Mouse (Mus musculus): Measurements from ENCODE around the gene Dmrtb1.
A peak's percentile ranks its signal among the peaks of the same experiment; 100 is the strongest.

Gene Dmrtb1

DNA sequence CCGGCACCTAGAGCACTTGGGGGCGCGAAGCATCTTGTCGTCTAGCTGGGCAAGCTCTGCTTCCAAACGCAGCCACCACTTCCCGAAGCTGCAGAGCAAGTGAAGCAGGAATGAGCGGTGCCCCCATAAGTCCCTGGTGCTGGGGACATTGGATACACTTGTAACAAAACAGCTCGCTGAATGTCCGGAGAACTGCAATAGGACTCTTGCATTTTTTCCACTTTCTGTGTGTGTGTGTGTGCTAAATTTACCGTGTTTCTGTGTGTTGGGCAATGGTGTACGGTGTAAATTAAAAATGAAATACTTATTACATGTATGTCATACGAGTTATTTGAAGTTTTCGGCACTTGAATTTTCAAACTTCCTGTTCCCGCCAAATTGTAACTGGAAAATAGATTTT is at the start of gene Dmrtb1:
Gene Dmrtb1, minus strand, starts transcription at position 101 of the 400 bp plus-strand sequence.
- no peak for DNase-seq

DNA sequence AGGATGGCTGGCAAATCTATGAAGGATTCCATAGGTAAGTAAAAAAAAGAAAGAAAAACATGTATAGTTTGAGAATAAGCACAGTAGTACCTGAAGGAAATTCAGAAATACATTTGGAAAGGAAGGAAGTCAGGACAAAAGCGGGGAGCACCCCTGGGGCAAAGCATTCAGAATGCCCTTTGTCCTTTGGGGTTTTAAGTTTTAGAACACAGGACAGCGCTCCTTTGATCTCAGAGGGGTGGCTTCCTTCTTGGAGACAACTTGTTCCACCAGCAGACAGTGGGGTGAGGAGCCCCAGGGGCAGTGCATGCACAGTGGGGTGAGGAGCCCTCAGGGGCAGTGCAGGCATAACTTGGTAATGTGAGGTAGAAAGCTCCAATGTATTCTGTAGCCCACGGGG is 49.6 kb upstream of the Dmrtb1 start:
- DNase-seq, result no peak

DNA sequence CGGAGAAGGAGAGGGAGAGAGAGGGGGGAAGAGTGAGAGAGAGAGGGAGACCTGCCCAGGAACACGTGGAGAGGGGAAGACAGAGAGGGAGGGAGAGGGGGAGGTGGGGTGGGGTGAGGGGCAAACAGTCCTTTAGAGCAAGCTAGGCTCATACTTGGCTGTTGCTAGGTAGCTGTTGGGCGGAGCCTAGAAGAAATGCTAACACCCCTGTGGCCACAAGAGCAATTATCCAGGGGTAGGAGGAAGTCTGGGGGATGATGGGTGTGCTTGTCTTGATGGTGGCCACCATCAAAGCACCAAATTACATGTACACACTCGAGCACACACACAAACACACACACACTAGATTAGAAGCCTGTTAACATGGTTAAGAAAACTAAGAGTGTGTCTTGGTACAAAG is 48.6 kb upstream of the Dmrtb1 start:
- no peak for DNase-seq

- DNase-seq, result no peak
These were observed 48.2 kb upstream of the Dmrtb1 start for GRCm38 (mm10) chr4:107732182-107732581.

DNA sequence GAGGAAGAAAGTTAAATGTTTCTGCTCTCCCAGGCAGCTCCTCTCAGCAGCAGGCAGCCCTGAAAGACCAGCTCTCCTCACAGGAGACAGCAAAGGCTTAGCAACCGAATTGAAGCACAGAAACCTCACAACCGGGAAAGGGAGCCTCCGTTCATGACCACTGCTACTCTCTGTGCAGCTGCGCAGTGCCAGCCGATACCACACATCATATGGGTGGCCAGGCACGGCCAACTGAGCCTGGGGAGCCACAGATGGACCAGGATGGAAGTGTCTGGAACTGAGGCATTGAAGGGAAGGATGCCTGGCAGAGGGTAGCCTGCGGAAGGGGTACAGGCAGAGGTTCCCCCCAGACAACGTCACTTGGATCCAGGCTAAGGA is 47.0 kb upstream of the Dmrtb1 start:
- no peak for DNase-seq

DNA sequence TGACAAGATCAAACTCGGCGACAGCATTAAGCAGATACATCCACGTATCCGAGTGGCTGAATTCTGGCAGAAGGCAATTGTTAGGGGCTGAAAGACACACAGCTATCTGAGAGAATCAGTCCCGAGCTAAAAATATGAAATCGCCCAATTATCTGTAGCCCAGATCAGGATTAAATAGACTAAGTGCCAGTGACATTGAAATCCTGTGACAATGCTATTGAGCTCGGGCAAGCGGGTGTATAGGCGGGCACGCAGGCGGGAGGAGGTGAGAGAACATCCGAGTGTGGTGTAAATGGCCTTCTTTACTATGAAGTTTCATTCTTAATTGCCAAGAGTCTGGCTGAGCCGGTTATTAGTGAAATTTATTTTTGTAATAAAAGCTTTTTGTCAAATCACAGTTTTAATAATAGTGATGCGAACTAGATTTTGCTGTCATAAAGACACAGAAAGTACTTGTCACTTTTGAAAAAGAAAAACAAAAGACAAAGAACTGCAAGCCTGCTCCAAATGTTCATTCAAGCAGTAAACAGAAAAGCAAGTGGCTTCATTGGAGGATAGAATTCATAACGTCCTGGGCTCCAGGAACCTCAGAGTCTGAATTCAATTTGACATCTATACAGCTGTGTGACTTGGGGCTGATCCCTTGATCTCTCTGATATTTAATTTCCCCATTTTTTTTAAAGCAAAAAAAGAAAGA is 46.5 kb upstream of the Dmrtb1 start:
- DNase-seq, result no peak

GRCm38 (mm10) chr4:107725432-107725831 is 41.4 kb upstream of the Dmrtb1 start:
- no peak for DNase-seq

DNA sequence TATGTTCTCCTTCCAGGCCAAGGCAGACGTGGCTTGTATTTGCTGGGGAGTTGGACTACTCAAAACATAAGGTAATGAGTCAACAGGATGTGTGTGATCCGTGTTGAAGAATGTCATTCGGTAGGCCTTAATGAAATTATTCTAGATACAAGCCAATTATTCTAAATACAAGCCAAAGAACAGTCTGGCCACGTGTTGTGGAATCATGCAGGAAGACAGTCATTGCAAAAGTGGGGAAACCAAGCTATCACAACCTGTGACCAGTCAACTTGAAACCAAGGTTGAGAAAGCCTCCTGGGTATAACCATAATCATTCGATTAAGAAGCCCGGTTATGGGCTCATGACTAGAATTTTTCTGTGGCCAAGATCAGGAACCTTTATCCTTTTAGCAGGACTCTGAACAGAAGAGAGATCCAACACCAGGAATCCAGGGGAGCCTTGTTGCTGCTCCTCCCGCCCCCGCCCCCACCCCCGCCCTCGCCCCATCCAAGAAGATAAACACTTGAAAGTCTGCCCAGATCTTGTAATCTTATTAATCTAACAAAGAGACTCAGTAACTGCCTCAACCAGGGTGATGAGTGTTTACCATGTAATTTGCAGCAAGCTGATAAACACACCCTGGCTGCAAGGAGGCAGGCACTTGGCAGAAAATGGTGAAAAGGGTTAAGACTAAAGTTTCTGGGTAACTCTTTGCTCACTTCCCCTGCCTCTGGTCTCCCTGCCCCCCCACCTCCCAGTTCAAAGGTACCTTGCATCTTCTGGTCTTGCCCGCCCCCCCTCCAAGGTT is 36.2 kb upstream of the Dmrtb1 start:
- no peak for DNase-seq

GRCm38 (mm10) chr4:107719161-107719560 is 35.1 kb upstream of the Dmrtb1 start:
- no peak for DNase-seq

- DNase-seq, result no peak
These were observed 34.7 kb upstream of the Dmrtb1 start for GRCm38 (mm10) chr4:107718720-107719119.

- DNase-seq, result no peak
These were observed 33.8 kb upstream of the Dmrtb1 start for GRCm38 (mm10) chr4:107717718-107718313.

DNA sequence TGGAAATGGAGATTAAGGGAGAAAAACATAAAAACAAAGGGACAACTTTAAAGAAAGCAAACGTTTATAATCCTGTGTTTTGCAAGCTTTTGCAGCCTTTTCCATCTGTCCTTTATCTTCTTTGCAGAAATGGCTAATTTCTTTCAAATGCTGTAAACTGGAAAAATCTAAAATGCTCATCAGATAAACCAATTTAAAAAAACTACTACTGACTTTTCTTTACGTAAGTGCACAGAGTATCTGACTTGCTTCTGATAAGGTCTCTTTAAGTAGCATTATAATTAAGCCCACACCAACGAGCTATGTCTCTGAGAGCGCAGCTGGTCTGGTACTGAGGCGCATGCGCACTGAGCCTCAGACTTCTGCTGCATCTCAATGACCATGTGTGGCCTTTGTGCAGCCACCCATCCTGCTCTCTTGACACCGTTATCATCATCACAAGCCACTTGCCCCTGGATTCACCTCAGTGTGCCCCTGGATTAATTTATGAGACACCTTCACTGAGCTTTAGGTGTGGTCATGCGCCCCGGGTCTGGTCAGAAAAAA is 32.8 kb upstream of the Dmrtb1 start:
- no peak for DNase-seq

GRCm38 (mm10) chr4:107706884-107707283 is 22.9 kb upstream of the Dmrtb1 start:
- no peak for DNase-seq

- DNase-seq, result no peak
These were observed 20.2 kb upstream of the Dmrtb1 start for GRCm38 (mm10) chr4:107704185-107704584.

- DNase-seq, result no peak
These were observed 17.6 kb upstream of the Dmrtb1 start for GRCm38 (mm10) chr4:107701679-107702078.

GRCm38 (mm10) chr4:107701116-107701515 is 17.1 kb upstream of the Dmrtb1 start:
- no peak for DNase-seq

DNA sequence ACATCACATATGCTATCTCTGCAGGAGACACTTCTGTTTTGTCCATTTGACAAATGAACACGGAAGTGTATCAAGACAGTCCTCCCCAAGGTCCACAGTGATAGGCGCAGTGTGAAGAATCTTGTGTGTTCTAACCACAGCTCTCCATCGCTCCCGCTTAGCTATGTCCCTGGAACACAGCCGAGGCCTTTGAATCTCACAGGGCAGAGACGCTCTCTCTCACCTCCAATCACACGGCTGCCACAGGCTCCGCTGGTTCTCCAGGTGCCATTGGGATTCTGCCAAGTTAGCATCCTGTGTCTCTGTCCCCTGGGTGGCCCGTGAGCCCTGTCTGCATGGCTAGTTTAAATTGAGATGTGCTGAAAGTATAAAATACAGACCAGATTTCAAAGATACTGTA is 15.2 kb upstream of the Dmrtb1 start:
- DNase-seq, result peak; percentile 20

DNA sequence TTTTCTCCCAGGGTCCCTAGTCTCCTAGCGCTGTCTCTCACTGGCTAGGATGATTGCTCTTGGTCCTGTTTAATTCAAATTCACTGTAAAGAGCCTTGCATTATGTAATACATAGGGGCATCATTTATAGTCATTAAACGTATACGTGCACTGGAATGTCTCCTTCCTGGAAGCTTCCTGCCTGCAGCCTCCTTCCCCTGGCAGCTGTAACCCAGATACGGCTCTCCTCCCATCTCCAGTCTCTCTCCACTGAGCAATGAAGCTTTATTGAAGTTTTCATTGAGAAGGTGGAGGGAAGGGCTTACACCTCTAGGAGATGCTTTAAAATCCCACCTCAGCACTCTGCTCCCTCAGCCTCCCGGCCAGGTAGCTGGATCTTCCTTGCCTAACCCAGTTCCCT is 9.8 kb upstream of the Dmrtb1 start:
- no peak for DNase-seq

DNA sequence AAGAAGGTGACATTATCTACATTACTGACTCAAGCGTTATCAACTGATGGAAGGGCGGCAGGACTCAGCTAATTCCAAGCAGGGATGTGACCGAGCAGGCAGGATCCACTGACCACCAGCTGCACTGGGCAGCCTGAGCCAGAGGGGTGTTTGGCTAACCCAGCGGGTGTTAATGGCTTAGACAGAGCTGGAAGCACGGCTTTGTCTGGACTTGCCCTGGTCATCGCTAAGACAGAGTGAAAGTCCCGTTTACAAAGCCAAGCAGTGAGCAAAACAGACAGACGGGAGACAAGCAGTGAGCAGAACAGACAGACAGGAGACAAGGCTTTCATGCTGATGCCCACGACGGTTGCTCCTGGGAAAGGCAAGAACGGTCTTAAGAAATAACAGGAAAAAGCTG is 4.2 kb upstream of the Dmrtb1 start:
- DNase-seq, result no peak

GRCm38 (mm10) chr4:107687127-107687526 is 3.1 kb upstream of the Dmrtb1 start:
- no peak for DNase-seq

- no peak for DNase-seq
These were observed 849 bp downstream of the Dmrtb1 start for GRCm38 (mm10) chr4:107683006-107683756.

- no peak for DNase-seq
These were observed 2.8 kb downstream of the Dmrtb1 start for GRCm38 (mm10) chr4:107681099-107681849.
